Mouse (Mus musculus) duodenum, adult 2 months (tissue): ENCODE measurements around the gene Slc12a9. TPM values are rescaled to one million over a fixed set of nuclear protein-coding genes. Genes with fewer than 3 reads are reported as not detected.

Experiments used
- polyA plus RNA-seq: library from polyadenylated mRNA; depleted of rRNA; stranded (reverse); fragments of >200 nt; gene quantifications from 2 replicates; pipeline ENCODE4 v1.2.3, GENCODE M21; 2012; ENCODE audit warnings: low replicate concordance; rRNA removed

Gene Slc12a9
- 20.7 and 23.6 TPM in 2 replicates for polyA plus RNA-seq

DNA sequence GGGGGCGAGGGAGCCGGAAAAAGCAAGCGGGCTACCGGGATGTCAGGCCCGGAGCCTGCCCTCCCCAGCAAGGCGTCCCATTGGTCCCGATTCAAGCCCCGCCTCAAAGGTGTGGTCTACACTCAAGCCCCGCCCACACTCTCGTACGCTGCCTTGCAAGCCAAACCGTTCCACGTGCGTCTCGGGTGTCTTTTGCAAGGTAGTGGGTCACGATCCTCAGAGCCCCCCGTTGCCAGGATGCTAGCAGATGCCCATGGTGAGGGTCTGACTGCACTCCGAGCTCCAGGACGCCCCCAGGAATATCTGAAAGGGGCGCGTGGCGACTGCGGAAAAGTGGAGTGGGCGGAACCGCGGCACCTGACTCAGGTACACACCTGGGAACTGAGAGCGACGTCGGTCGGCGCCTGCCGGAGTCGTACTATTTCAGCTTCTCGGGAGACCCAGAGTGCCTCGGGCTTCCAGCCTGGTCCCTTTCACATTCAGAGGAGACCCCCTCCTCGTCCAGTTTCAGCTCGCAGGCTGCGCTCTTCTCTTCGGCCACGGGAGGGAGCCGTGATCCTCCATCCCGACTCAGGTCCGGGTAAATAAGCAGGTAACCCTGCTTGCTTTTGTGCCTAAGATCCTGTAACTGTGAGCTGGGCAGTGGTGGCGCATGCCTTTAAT, at the start of gene Slc12a9:
Gene Slc12a9, minus strand, starts transcription at position 86 of the 663 bp plus-strand sequence.

DNA sequence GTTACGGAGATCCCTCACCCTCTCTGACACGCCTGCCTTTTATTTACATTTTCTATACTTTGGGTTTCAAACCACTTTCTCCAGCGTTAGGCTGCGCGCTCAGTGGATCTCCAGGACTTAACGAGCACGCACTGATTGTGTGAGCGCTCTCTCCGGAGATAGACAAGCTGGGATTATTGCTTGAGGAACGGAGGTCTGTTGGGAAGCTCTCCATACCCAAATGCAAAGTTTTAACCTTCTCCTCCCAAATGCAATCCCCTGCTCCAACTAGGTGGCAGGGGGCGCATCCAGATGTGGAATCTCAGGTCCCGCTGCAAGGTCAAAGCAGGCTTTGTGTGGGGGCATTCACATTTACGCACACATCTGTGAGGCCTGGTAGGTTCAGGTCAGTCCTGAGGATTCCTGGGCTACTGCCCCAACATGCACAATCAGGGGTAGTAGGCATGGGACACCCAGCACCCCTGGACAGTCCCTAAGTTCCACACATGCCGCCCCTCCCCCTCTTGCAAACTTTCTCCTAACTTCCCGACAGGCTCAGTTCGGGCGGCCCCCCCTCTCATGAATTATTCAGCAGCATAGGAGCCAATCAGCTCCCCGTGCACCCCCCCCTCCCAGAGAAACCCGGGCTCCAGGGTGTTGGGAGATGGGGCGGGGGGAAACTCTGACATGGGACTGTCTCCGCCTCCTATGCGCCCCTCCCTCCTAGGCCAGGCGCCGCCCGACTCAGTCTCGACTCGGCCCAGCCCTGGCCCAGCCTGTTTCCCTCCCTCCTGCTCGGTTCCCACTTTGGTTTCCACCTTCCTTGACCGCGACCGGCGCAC, 16.2 kb upstream of the Slc12a9 start, which contains the start of gene Ephb4:
Gene Ephb4, plus strand, starts transcription at position 726 of the 821 bp plus-strand sequence.

DNA sequence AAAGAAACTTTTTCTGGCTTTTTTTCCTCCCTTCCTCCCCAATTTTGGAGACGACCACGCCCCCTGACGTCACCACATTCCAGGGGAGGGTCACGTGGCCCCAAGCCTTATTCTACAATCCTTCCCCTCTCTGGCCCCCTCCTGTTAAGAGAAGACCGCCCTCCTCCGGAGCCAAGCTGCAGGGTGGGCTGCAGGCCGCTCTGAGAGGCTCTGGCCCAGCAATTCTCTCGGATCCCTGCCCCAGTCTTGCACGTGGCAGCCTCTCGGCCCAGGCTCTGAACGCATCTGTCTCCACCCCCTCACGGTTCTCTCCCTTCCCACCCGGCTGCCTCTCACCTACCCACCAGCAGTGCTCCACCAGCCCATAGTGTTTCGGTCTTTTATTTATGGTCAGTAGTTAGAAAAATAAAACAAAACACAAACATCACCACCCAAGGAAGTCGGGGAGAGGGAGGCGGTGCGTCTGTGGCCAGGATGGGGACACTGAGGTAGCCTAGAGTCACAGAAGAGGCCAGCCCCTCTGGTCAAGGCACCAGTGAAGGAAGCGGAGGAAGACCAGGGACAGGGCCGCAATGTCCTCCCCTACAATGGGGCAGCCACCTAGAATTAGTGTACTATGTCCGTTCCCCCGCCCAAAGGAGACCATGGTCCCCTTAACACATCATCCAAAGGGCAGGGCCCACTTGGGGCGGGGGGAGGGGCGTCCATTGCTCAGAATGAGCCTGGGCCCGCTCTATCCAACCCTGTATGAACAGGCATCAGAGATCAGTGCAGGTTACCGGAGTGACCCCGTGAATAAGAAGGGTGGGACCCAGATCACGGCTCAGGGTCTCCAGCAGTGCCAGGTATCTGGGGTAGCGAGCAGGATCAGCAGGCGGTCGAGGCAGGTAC, 19.0 kb downstream of the Slc12a9 start, which contains the start of gene Trip6:
Gene Trip6, minus strand, starts transcription at position 212 of the 891 bp plus-strand sequence.

DNA sequence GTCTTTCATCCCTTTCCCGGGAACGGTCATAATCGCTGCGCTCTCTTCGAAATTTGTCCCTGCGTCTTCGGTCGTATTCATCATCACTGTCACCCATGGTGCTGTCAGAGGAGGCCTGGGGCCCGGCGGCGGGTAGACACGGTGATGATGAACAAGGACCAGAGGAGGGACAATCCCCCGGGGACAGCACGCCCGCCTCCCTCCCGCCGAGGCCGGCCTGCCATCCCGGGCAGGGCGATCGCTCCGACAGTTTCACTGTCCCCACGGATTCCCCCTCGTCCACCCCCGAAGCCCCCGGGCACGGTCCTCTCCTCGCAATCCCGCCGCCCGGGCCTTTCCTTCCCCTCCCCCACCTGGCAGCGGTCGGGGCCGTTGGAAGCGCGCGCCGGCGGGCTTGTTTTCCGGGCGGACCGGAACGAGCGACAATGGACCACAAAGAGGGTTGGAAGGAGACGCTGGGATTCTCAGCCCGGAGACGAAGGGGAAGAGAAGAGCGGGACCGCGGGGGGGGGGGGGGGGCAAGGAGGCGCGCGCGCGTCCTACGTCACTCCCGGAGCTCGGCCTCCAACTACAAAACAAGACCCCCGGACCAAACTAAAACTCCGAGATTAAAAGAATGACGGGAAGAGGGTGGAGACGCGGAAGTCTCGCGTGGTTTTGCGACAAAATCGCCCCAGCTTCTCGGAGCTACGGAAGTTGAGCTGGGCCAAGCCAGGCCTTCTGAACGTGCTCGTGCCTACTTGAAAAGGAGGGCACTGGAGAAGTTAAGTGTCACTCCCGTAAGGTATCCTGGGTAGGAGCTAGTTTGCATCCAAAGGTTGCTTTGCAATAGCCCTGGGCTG, 26.1 kb downstream of the Slc12a9 start, which contains the start of gene Srrt:
Gene Srrt, minus strand, starts transcription at position 604 of the 842 bp plus-strand sequence.

DNA sequence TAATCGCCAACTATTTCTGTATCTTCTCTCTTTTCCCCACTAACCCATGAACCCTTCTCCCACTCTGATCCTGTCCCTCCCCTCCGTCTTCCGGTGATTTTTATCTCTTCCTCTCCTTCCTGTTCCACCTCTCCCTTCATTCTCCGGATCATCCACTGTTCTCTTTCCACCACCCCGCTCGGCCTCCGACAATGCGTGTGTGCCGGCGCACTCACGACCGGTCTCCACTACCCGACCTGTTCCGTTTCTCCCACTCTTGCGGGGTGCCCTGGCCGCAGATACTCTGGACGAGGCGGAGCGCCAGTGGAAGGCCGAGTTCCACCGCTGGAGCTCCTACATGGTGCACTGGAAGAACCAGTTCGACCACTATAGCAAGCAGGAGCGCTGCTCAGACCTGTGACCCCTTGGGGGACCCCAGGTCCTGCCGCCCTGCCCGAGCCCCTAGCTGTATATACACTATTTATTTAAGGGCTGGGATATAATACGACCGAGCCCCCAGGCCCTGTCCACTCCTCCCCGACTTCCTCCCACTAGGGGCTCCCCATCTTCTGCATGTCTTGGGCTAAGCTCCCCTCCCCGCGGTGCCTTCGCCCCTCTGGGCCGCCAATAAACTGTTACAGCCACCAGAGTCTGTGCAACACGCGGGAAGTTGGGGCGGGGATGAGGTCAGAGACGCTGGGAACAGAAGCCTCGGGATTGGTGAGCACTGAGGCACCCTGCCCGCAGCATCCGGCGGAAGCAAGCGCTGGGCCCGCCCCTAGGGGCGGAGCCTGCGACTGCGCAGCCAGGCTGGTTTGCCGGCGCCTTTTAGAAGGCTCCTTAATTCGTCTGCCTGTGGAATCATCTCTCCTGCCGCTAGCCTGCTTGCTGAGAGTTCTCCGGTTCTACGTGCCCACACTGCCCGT, 39.3 kb downstream of the Slc12a9 start, which contains the start of gene Ufsp1:
Gene Ufsp1, plus strand, starts transcription at position 791 of the 905 bp plus-strand sequence.

DNA sequence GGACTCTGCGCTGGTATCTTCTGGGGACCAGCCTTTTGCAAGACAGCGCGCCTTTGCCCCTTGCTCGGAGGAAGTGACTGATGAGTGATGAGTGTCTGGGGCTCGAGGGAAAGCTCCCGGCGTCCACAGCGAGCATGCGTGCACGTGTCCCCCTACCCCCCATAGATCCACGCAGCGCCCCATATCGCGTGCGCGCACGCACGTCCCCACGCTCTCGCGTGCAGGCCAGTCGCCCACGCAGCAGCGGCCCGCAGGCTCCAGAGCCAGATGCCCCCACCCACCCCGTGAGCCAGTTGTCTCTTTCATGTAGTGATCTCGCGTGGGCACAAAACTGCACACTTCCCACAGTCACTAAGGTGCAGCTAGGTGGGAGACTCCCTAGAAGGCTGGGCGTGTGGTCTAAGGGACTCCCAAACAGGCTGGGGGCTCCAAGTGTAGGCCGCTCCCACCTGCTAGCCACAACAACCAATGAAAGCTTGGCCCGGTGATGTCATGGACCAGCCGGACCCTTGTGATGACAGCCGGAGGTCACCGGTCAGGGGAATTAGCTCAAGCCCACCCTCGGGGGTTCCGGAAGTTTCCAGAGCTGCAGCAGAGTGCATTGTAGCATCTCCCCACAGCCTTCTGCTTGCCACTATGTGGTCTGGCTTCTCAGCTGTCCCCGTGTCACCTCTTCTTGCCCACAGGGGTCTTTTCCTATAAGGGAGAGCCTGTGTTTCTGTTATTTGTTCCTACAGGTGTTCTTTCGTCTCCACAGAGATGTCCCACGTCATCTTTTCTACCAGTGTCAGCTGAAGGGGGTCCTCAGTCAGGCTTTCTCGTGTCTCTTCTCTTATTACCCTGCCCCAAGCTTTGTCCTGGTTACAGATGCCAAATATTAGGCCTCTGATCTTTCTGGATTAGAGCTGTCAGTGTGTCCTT, 46.1 kb downstream of the Slc12a9 start, which contains the start of gene Ache:
Gene Ache, plus strand, starts transcription at position 488 of the 921 bp plus-strand sequence.

Other genes starting within 250 kb of the Slc12a9 start
- gene Trim56, start 217.4 kb downstream of the Slc12a9 start, polyA plus RNA-seq = 7.5 and 10.2 TPM in 2 replicates
- 89.1 and 301 TPM in 2 replicates for gene Muc3, start 184.3 kb downstream of the Slc12a9 start, polyA plus RNA-seq
- gene Muc3a, start 121.2 kb downstream of the Slc12a9 start, polyA plus RNA-seq = 54.3 and 56.9 TPM in 2 replicates
- 6.9 and 12.6 TPM in 2 replicates for gene Ache, start 46.1 kb downstream of the Slc12a9 start, polyA plus RNA-seq
- gene Ufsp1, start 39.0 kb downstream of the Slc12a9 start, polyA plus RNA-seq = 12.4 and 23.2 TPM in 2 replicates
- 102 and 115 TPM in 2 replicates for gene Srrt, start 25.9 kb downstream of the Slc12a9 start, polyA plus RNA-seq
- 10.1 and 23.7 TPM in 2 replicates for gene Trip6, start 19.2 kb downstream of the Slc12a9 start, polyA plus RNA-seq
- 22.6 and 28.6 TPM in 2 replicates for gene Ephb4, start 16.5 kb upstream of the Slc12a9 start, polyA plus RNA-seq
- gene Zan, start 143.5 kb upstream of the Slc12a9 start, polyA plus RNA-seq = 0.88 and 2.8 TPM in 2 replicates
- gene Pop7, start 168.9 kb upstream of the Slc12a9 start, polyA plus RNA-seq = 37.9 and 47.1 TPM in 2 replicates
- 11.8 and 16.6 TPM in 2 replicates for gene Gigyf1, start 185.0 kb upstream of the Slc12a9 start, polyA plus RNA-seq
- gene Epo, start 199.6 kb upstream of the Slc12a9 start, polyA plus RNA-seq = not detected in 2 replicates
- 831 and 1,332 TPM in 2 replicates for gene Gnb2, start 199.9 kb upstream of the Slc12a9 start, polyA plus RNA-seq
- gene Actl6b, start 219.9 kb upstream of the Slc12a9 start, polyA plus RNA-seq = 1.1 TPM in 2 replicates
- 0.81 and 1.1 TPM in 2 replicates for gene Tfr2, start 236.2 kb upstream of the Slc12a9 start, polyA plus RNA-seq